Mouse (Mus musculus): ENCODE data around the gene Dennd6b. TPM values are rescaled to one million over a fixed set of nuclear protein-coding genes. Genes with fewer than 3 reads are reported as not detected.

Gene Dennd6b
- total and polyA plus RNA-seq, 3 experiments, result 8.4 to 24.0 (median 9.1) TPM

- DNase-seq, result no peak
- WGBS, result 60% methylated on average over 6 of the region's 6 CpGs
- TF ChIP-seq EP300 (IDR thresholded peaks at IDR 0.05; ENCODE audit: insufficient read depth, low read depth, low read length) (no peak), CTCF (IDR thresholded peaks at IDR 0.05) (no peak), POLR2A (IDR thresholded peaks at IDR 0.05; ENCODE audit: insufficient read depth, low read depth, low read length) (no peak)
Measured at GRCm38 (mm10) chr15:89195261-89195681, 1.0 kb downstream of the Dennd6b start.

DNA sequence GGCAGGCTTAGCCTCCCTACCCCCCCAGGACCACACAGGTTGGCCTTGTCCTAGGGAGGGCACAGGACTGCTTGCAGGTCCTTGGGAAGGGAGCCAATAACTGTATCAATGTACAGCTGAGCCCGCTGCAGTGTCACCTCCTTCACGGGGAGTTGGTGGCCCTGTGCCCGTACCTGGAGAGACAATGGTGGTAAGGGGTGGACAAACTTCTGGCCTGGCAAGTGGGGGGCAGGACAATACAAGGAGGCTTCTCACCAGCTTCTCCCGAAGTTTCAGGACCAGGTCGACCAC is 11.4 kb downstream of the Dennd6b start:
- WGBS, result 71% methylated on average over 5 of the region's 5 CpGs
- H3K9ac ChIP-seq (ENCODE audit: low read depth, low read length), result no peak overlapping the region
- intact Hi-C loops (cut with DNase I), result no loop called here
- no peaks in the 10 kb centered on the region for H3K79me2 ChIP-seq (replicated peaks; ENCODE audit: control insufficient read depth, insufficient read depth, low read length)
- no peaks in the 10 kb centered on the region for H3K36me3 ChIP-seq (ENCODE audit: control insufficient read depth, insufficient read depth, low read length)
- H3K27me3 ChIP-seq (ENCODE audit: control insufficient read depth, insufficient read depth, low read length), result no peaks in the 10 kb centered on the region
- DNase-seq, result no peak
- TF ChIP-seq POLR2A (IDR thresholded peaks at IDR 0.05; ENCODE audit: insufficient read depth, low read depth, low read length) (no peak), CTCF (IDR thresholded peaks at IDR 0.05) (no peak), EP300 (IDR thresholded peaks at IDR 0.05; ENCODE audit: insufficient read depth, low read depth, low read length) (no peak)
- H3K4me3 ChIP-seq, result no peak overlapping the region
- H3K4me1 ChIP-seq (ENCODE audit: control insufficient read depth, insufficient read depth, low read length), result peaks cover 7% of the 10 kb centered on the region
- H3K27ac ChIP-seq, result no peak overlapping the region

More at GRCm38 (mm10) chr15:89195261-89195681, 1.0 kb downstream of the Dennd6b start:
- H3K36me3 ChIP-seq (ENCODE audit: control insufficient read depth, insufficient read depth, low read length), result no peaks in the 10 kb centered on the region
- peak overlapping the region; percentile 84 for H3K4me3 ChIP-seq
- no peaks in the 10 kb centered on the region for H3K27me3 ChIP-seq (ENCODE audit: control insufficient read depth, insufficient read depth, low read length)
- H3K79me2 ChIP-seq (replicated peaks; ENCODE audit: control insufficient read depth, insufficient read depth, low read length), result no peaks in the 10 kb centered on the region
- intact Hi-C loops (cut with DNase I), result no loop called here
- peaks cover 6% of the 10 kb centered on the region for H3K4me1 ChIP-seq (ENCODE audit: control insufficient read depth, insufficient read depth, low read length)
- H3K27ac ChIP-seq, result peak overlapping the region; percentile 100
- no peak overlapping the region for H3K9ac ChIP-seq (ENCODE audit: low read depth, low read length)

GRCm38 (mm10) chr15:89184141-89184936 is 12.0 kb downstream of the Dennd6b start:
- 80% methylated on average over 5 of the region's 5 CpGs for WGBS
- no peak overlapping the region for H3K4me3 ChIP-seq
- no peak overlapping the region for H3K27ac ChIP-seq
- DNase-seq, result no peak
- no peaks in the 10 kb centered on the region for H3K36me3 ChIP-seq (ENCODE audit: control insufficient read depth, insufficient read depth, low read length)
- no peaks in the 10 kb centered on the region for H3K27me3 ChIP-seq (ENCODE audit: control insufficient read depth, insufficient read depth, low read length)
- H3K9ac ChIP-seq (ENCODE audit: low read depth, low read length), result no peak overlapping the region
- peaks cover 7% of the 10 kb centered on the region for H3K4me1 ChIP-seq (ENCODE audit: control insufficient read depth, insufficient read depth, low read length)
- no peaks in the 10 kb centered on the region for H3K79me2 ChIP-seq (replicated peaks; ENCODE audit: control insufficient read depth, insufficient read depth, low read length)
- intact Hi-C loops (cut with DNase I), result no loop called here
- TF ChIP-seq POLR2A (IDR thresholded peaks at IDR 0.05; ENCODE audit: insufficient read depth, low read depth, low read length) (no peak), CTCF (IDR thresholded peaks at IDR 0.05) (no peak), EP300 (IDR thresholded peaks at IDR 0.05; ENCODE audit: insufficient read depth, low read depth, low read length) (no peak)

- 78% methylated on average over 5 of the region's 5 CpGs for WGBS
- no peak overlapping the region for H3K9ac ChIP-seq (ENCODE audit: low read depth, low read length)
- no peak overlapping the region for H3K4me3 ChIP-seq
- peaks cover 14% of the 10 kb centered on the region for H3K4me1 ChIP-seq (ENCODE audit: control insufficient read depth, insufficient read depth, low read length)
- H3K27ac ChIP-seq, result peak overlapping the region; percentile 85; the same call in 1 of the 2 replicates
- no peak for TF ChIP-seq CTCF (IDR thresholded peaks at IDR 0.05)
- TF ChIP-seq POLR2A (IDR thresholded peaks at IDR 0.05; ENCODE audit: insufficient read depth, low read depth, low read length), result no peak
- TF ChIP-seq EP300 (IDR thresholded peaks at IDR 0.05; ENCODE audit: insufficient read depth, low read depth, low read length), result no peak
- H3K36me3 ChIP-seq (ENCODE audit: control insufficient read depth, insufficient read depth, low read length), result no peaks in the 10 kb centered on the region
- no peaks in the 10 kb centered on the region for H3K27me3 ChIP-seq (ENCODE audit: control insufficient read depth, insufficient read depth, low read length)
- H3K79me2 ChIP-seq (replicated peaks; ENCODE audit: control insufficient read depth, insufficient read depth, low read length), result no peaks in the 10 kb centered on the region
- no peak for DNase-seq
- intact Hi-C loops (cut with DNase I), result no loop called here
Measured at GRCm38 (mm10) chr15:89182842-89183241, 13.5 kb downstream of the Dennd6b start.

- Histone ChIP-seq H3K79me2 (replicated peaks; ENCODE audit: control insufficient read depth, insufficient read depth, low read length) (no peaks in the 10 kb centered on the region), H3K4me3 (no peak overlapping the region), H3K9ac (ENCODE audit: low read depth, low read length) (no peak overlapping the region), H3K27me3 (ENCODE audit: control insufficient read depth, insufficient read depth, low read length) (no peaks in the 10 kb centered on the region), H3K4me1 (ENCODE audit: control insufficient read depth, insufficient read depth, low read length) (peaks cover 17% of the 10 kb centered on the region), H3K36me3 (ENCODE audit: control insufficient read depth, insufficient read depth, low read length) (no peaks in the 10 kb centered on the region), H3K27ac (peak overlapping the region; percentile 85)
- TF ChIP-seq EP300 (IDR thresholded peaks at IDR 0.05; ENCODE audit: insufficient read depth, low read depth, low read length) (peak; percentile 44; the same call in 1 of the 2 replicates), CTCF (IDR thresholded peaks at IDR 0.05) (peak; percentile 53), POLR2A (IDR thresholded peaks at IDR 0.05; ENCODE audit: insufficient read depth, low read depth, low read length) (0 out of 2 replicates have a peak, but pooled peaks have one; percentile 37)
- intact Hi-C loops (cut with DNase I), result no loop called here
- DNase-seq, result peak; percentile 55 to 73
- 9% methylated on average over 6 of the region's 6 CpGs for WGBS
Measured at GRCm38 (mm10) chr15:89182328-89182741, 14.0 kb downstream of the Dennd6b start.

DNA sequence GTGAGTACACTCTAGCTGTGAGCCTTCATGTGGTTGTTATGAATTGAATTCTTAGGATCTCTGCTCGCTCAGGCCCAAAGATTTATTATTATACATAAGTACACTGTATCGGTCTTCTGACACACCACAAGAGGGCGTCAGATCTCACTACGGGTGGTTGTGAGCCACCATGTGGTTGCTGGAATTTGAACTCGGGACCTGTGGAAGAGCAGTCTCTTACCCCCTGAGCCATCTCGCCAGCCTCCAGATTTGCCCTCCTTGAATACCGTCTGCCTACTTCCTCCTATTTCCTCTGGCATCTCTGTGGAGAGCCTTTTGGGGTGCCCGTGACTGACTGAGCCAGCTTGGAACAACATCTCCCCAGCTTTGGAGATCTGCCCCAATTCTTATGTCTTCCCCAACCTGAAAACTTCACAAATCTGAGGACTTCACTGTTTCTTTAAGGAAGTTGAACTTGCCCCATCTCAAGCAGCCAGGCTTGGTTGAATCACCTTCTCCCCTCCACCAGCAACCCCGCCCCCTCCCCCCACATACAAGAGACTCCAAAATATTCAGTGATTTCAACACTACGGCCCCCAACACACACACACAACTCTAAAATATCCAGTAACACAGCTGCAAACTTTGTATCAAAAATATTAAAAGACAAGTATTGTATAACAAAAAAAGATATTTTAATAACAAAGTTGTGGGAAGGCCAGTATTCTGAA is 14.6 kb downstream of the Dennd6b start:
- H3K36me3 ChIP-seq (ENCODE audit: control insufficient read depth, insufficient read depth, low read length), result no peaks in the 10 kb centered on the region
- 50% methylated on average over 10 of the region's 10 CpGs for WGBS
- TF ChIP-seq POLR2A (IDR thresholded peaks at IDR 0.05; ENCODE audit: insufficient read depth, low read depth, low read length) (no peak), CTCF (IDR thresholded peaks at IDR 0.05) (peak; percentile 46), EP300 (IDR thresholded peaks at IDR 0.05; ENCODE audit: insufficient read depth, low read depth, low read length) (no peak)
- peaks cover 24% of the 10 kb centered on the region for H3K4me1 ChIP-seq (ENCODE audit: control insufficient read depth, insufficient read depth, low read length)
- no peaks in the 10 kb centered on the region for H3K27me3 ChIP-seq (ENCODE audit: control insufficient read depth, insufficient read depth, low read length)
- no peaks in the 10 kb centered on the region for H3K79me2 ChIP-seq (replicated peaks; ENCODE audit: control insufficient read depth, insufficient read depth, low read length)
- H3K27ac ChIP-seq, result peak overlapping the region; percentile 85
- no peak overlapping the region for H3K4me3 ChIP-seq
- H3K9ac ChIP-seq (ENCODE audit: low read depth, low read length), result no peak overlapping the region
- DNase-seq, result no peak
- intact Hi-C loops (cut with DNase I), result no loop called here

Measured in heart, adult 2 months (tissue).